Mouse (Mus musculus) olfactory bulb, adult 2 months (tissue): ENCODE results near the gene Prr3.

Experiments used
- CTCF ChIP-seq: fragments of 200-500 bp; IDR thresholded peaks from 2 replicates; pipeline ENCODE4 v1.5.1; 2012; ENCODE audit warnings: low read depth, mild to moderate bottlenecking, low read length, moderate library complexity; ENCODE audit not compliant: insufficient read depth
- POLR2A ChIP-seq: fragments of 200-500 bp; IDR thresholded peaks from 2 replicates; pipeline ENCODE4 v1.6.1; 2012; ENCODE audit warnings: mild to moderate bottlenecking, low read depth, low read length, moderate library complexity; ENCODE audit not compliant: insufficient read depth

DNA sequence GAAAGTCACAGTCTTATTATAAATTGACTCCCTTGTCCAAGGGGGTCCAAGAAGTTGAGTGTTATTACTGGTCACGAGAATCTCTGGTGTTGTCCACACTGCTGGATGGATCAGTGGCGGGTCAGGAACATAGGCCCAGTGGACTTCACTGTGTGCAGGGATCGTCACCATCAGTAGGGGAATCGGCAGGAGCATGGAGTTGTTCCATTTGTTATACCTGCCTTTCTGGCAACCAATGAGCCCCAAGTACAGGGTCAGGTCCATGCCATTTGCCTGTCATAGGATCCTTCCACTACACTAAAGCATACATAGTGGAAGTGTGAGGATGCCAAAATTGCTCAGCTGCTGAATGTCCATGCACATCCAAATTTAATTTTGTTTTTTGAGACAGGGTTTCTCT is 47.4 kb downstream of the Prr3 start:
- no peak for TF ChIP-seq POLR2A
- no peak for TF ChIP-seq CTCF
